Mouse (Mus musculus) gastrocnemius, adult 8-10 months (tissue): ENCODE measurements around the gene Gprasp2. TPM values are rescaled to one million over a fixed set of nuclear protein-coding genes. Genes with fewer than 3 reads are reported as not detected.

Experiments used
- total RNA-seq, 4 experiments: library from RNA; stranded (reverse); gene quantifications; 2 replicates each; pipeline ENCODE4 v1.2.4; 2022

The Gprasp2 gene
- total RNA-seq, 4 experiments from 2014 or later: 0.76 to 2.5 (median 1.9) TPM

Other genes starting within 250 kb of the Gprasp2 start
- gene Nxf7, start 240.3 kb upstream of the Gprasp2 start, total RNA-seq: not detected
- not detected for gene Prame, start 211.3 kb upstream of the Gprasp2 start, total RNA-seq
- not detected for gene Tcp11x2, start 145.2 kb upstream of the Gprasp2 start, total RNA-seq
- gene Tmsb15a, start 113.8 kb upstream of the Gprasp2 start, total RNA-seq: not detected
- gene Armcx5, start 96.3 kb upstream of the Gprasp2 start, total RNA-seq: 1 to 10 TPM; 3.2 to 4.4 (median 4.1) TPM
- 10 to 100 TPM; 15.9 to 22.4 (median 18.0) TPM for gene Gprasp1, start 96.3 kb upstream of the Gprasp2 start, total RNA-seq
- gene Bhlhb9, start 41.4 kb upstream of the Gprasp2 start, total RNA-seq: 1 to 10 TPM; 1.1 to 2.0 (median 1.5) TPM
- gene Arxes2, start 154.8 kb downstream of the Gprasp2 start, total RNA-seq: 1 to 10 TPM in 1 of 4 experiments, under 1 TPM in 2, not detected in 1; 0.29 to 1.9 (median 0.82) TPM
- under 1 TPM in 1 of 4 experiments, not detected in 3; 0.63 TPM for gene Arxes1, start 194.3 kb downstream of the Gprasp2 start, total RNA-seq
- gene Bex2, start 229.2 kb downstream of the Gprasp2 start, total RNA-seq: under 1 TPM in 1 of 4 experiments, not detected in 3; 0.43 TPM
- gene Nxf3, start 246.2 kb downstream of the Gprasp2 start, total RNA-seq: not detected